Mouse (Mus musculus) cerebellum, adult 2 months (tissue): Measurements from ENCODE around the gene C1qb.

Experiments
- CTCF ChIP-seq: fragments of 200-500 bp; IDR thresholded peaks from 2 replicates; pipeline ENCODE4 v1.5.1; 2011; ENCODE audit warnings: low read depth, mild to moderate bottlenecking, control low read depth, low read length, moderate library complexity, borderline replicate concordance; ENCODE audit not compliant: insufficient read depth
- POLR2A ChIP-seq: fragments of 200-500 bp; IDR thresholded peaks from 2 replicates; pipeline ENCODE4 v1.6.1; 2011; ENCODE audit warnings: low read length, control low read depth, borderline replicate concordance; ENCODE audit not compliant: insufficient read depth

GRCm38 (mm10) chr4:136855081-136855480 lies 30.9 kb downstream of the C1qb start:
- 0 out of 2 replicates have a peak, but pooled peaks have one; percentile 23 for TF ChIP-seq CTCF
- no peak for TF ChIP-seq POLR2A
